Mouse (Mus musculus): Measurements from ENCODE around the gene Lysmd3.

The Lysmd3 gene

GRCm38 (mm10) chr13:81675333-81675732 lies 17.9 kb downstream of the Lysmd3 start:
- no peak for DNase-seq (ENCODE audit: low spot score)

GRCm38 (mm10) chr13:81683107-81683506 lies 25.6 kb downstream of the Lysmd3 start:
- no peak for DNase-seq (ENCODE audit: low spot score)

GRCm38 (mm10) chr13:81684258-81684657 lies 26.8 kb downstream of the Lysmd3 start:
- DNase-seq (ENCODE audit: low spot score) = no peak

- no peak for DNase-seq (ENCODE audit: low spot score)
Measured at GRCm38 (mm10) chr13:81684884-81685283, 27.4 kb downstream of the Lysmd3 start.

GRCm38 (mm10) chr13:81689587-81689986 lies 32.1 kb downstream of the Lysmd3 start:
- no peak for DNase-seq (ENCODE audit: low spot score)

- no peak for DNase-seq (ENCODE audit: low spot score)
Measured at GRCm38 (mm10) chr13:81690477-81690876, 33.0 kb downstream of the Lysmd3 start.

GRCm38 (mm10) chr13:81691606-81692005 lies 34.1 kb downstream of the Lysmd3 start:
- DNase-seq (ENCODE audit: low spot score) = no peak

- no peak for DNase-seq (ENCODE audit: low spot score)
Measured at GRCm38 (mm10) chr13:81694446-81694845, 37.0 kb downstream of the Lysmd3 start.

GRCm38 (mm10) chr13:81703148-81703547 lies 45.7 kb downstream of the Lysmd3 start:
- DNase-seq (ENCODE audit: low spot score) = no peak

- DNase-seq (ENCODE audit: low spot score) = no peak
Measured at GRCm38 (mm10) chr13:81703621-81704020, 46.2 kb downstream of the Lysmd3 start.

GRCm38 (mm10) chr13:81706311-81706710 lies 48.8 kb downstream of the Lysmd3 start:
- DNase-seq (ENCODE audit: low spot score) = no peak

GRCm38 (mm10) chr13:81709805-81710204 lies 52.3 kb downstream of the Lysmd3 start:
- DNase-seq (ENCODE audit: low spot score) = no peak

GRCm38 (mm10) chr13:81710266-81710665 lies 52.8 kb downstream of the Lysmd3 start:
- no peak for DNase-seq (ENCODE audit: low spot score)

- peak; percentile 97 for DNase-seq (ENCODE audit: low spot score)
Measured at GRCm38 (mm10) chr13:81710775-81711545, 53.5 kb downstream of the Lysmd3 start, which contains the start of the genes Polr3g and Mblac2. Gene Polr3g (minus strand): TSS chr13:81711013. Gene Mblac2 (plus strand): TSS chr13:81711341.

GRCm38 (mm10) chr13:81711546-81712371 lies 54.3 kb downstream of the Lysmd3 start:
- no peak for DNase-seq (ENCODE audit: low spot score)

- DNase-seq (ENCODE audit: low spot score) = no peak
Measured at GRCm38 (mm10) chr13:81713896-81714295, 56.4 kb downstream of the Lysmd3 start.

Measured in urinary bladder, postnatal 25 days (tissue).